Comparison of ENCODE assay signal across 8 mouse cellular contexts in genomic region chr6:83439781-83440180, GRCm38 (mm10). TPM values are rescaled to one million over a fixed set of nuclear protein-coding genes. Genes with fewer than 3 reads are reported as not detected.
DNase-seq lines count a peak whose midpoint lies in the region; ATAC-seq and TF ChIP-seq lines count a peak whose summit lies in the region.

No protein-coding gene starts in this region.

- no peak for TF ChIP-seq CTCF in lung, embryonic 14.5 days (IDR thresholded peaks at IDR 0.05; ENCODE audit: low read depth)
- no peak for TF ChIP-seq CTCF in stomach, postnatal 0 days (IDR thresholded peaks at IDR 0.05; ENCODE audit: low read depth)

- ATAC-seq in lung, embryonic 14.5 days (ENCODE audit: insufficient read depth): no peak
- no peak for ATAC-seq in hindbrain, embryonic 14.5 days (ENCODE audit: low FRiP score)
- ATAC-seq in limb, embryonic 15.5 days (ENCODE audit: insufficient number of reproducible peaks, low FRiP score, low TSS enrichment, low read depth): no peak
- ATAC-seq in stomach, postnatal 0 days (ENCODE audit: low FRiP score, low TSS enrichment): no peak

- H3K4me1 ChIP-seq in lung, embryonic 14.5 days (ENCODE audit: insufficient read depth): peaks cover 47% of the 10 kb centered on the region
- peaks cover 91% of the 10 kb centered on the region for H3K4me1 ChIP-seq in embryonic facial prominence, embryonic 10.5 days
- peaks cover 85% of the 10 kb centered on the region for H3K4me1 ChIP-seq in hindbrain, embryonic 14.5 days (replicated peaks; ENCODE audit: control insufficient read depth, insufficient read depth, low read length)
- peaks cover 75% of the 10 kb centered on the region for H3K4me1 ChIP-seq in limb, embryonic 15.5 days
- peaks cover 35% of the 10 kb centered on the region for H3K4me1 ChIP-seq in stomach, postnatal 0 days (replicated peaks; ENCODE audit: control insufficient read depth, insufficient read depth)

- no peaks in the 10 kb centered on the region for H3K9me3 ChIP-seq in lung, embryonic 14.5 days (ENCODE audit: low read depth, low read length)
- H3K9me3 ChIP-seq in embryonic facial prominence, embryonic 10.5 days: no peaks in the 10 kb centered on the region
- H3K9me3 ChIP-seq in hindbrain, embryonic 14.5 days (ENCODE audit: control insufficient read depth, low read length): no peaks in the 10 kb centered on the region
- H3K9me3 ChIP-seq in limb, embryonic 15.5 days: no peaks in the 10 kb centered on the region
- H3K9me3 ChIP-seq in stomach, postnatal 0 days (ENCODE audit: control insufficient read depth, low read length): no peaks in the 10 kb centered on the region

- H3K4me3 ChIP-seq in lung, embryonic 14.5 days (ENCODE audit: low read depth, low read length): peak overlapping the region; percentile 68
- H3K4me3 ChIP-seq in embryonic facial prominence, embryonic 10.5 days: peak overlapping the region; percentile 78
- peak overlapping the region; percentile 78 for H3K4me3 ChIP-seq in hindbrain, embryonic 14.5 days (replicated peaks; ENCODE audit: low read length)
- peak overlapping the region; percentile 80 for H3K4me3 ChIP-seq in limb, embryonic 15.5 days
- H3K4me3 ChIP-seq in stomach, postnatal 0 days (ENCODE audit: low read depth, low read length): peak overlapping the region; percentile 76

- H3K4me2 ChIP-seq in lung, embryonic 14.5 days: peak overlapping the region; percentile 88
- peak overlapping the region; percentile 79 for H3K4me2 ChIP-seq in hindbrain, embryonic 14.5 days (replicated peaks)
- peak overlapping the region; percentile 76 for H3K4me2 ChIP-seq in limb, embryonic 15.5 days
- peak overlapping the region; percentile 79 for H3K4me2 ChIP-seq in stomach, postnatal 0 days (replicated peaks; ENCODE audit: low read depth)

- H3K36me3 ChIP-seq in lung, embryonic 14.5 days (ENCODE audit: insufficient read depth): peaks cover 22% of the 10 kb centered on the region; the same call in 1 of the 2 replicates
- peaks cover 62% of the 10 kb centered on the region for H3K36me3 ChIP-seq in embryonic facial prominence, embryonic 10.5 days (replicated peaks)
- H3K36me3 ChIP-seq in hindbrain, embryonic 14.5 days (replicated peaks; ENCODE audit: control insufficient read depth, insufficient read depth): peaks cover 8% of the 10 kb centered on the region; the same call in 1 of the 2 replicates
- H3K36me3 ChIP-seq in limb, embryonic 15.5 days: 0 out of 2 replicates have a peak, but pooled peaks cover 4% of the 10 kb centered on the region
- no peaks in the 10 kb centered on the region; the same call in 1 of the 2 replicates for H3K36me3 ChIP-seq in stomach, postnatal 0 days (ENCODE audit: control insufficient read depth, insufficient read depth, low read length)

- H3K27ac ChIP-seq in lung, embryonic 14.5 days (ENCODE audit: low read depth): peak overlapping the region; percentile 12; the same call in 1 of the 2 replicates
- H3K27ac ChIP-seq in embryonic facial prominence, embryonic 10.5 days (replicated peaks): peak overlapping the region; percentile 91
- H3K27ac ChIP-seq in hindbrain, embryonic 14.5 days: peak overlapping the region; percentile 97
- H3K27ac ChIP-seq in limb, embryonic 15.5 days: peak overlapping the region; percentile 94
- H3K27ac ChIP-seq in stomach, postnatal 0 days (replicated peaks): peak overlapping the region; percentile 30; the same call in 1 of the 2 replicates

- no peak for TF ChIP-seq EP300 in stomach, postnatal 0 days (optimal IDR thresholded peaks at IDR 0.05)

- peak overlapping the region; percentile 71; the same call in 1 of the 2 replicates for H3K9ac ChIP-seq in lung, embryonic 14.5 days
- peak overlapping the region; percentile 82 for H3K9ac ChIP-seq in hindbrain, embryonic 14.5 days
- peak overlapping the region; percentile 82; the same call in 1 of the 2 replicates for H3K9ac ChIP-seq in limb, embryonic 15.5 days
- peak overlapping the region; percentile 83; the same call in 1 of the 2 replicates for H3K9ac ChIP-seq in stomach, postnatal 0 days (ENCODE audit: low read length)

- H3K27me3 ChIP-seq in lung, embryonic 14.5 days (ENCODE audit: insufficient read depth, low read length): no peaks in the 10 kb centered on the region
- no peaks in the 10 kb centered on the region for H3K27me3 ChIP-seq in embryonic facial prominence, embryonic 10.5 days (replicated peaks; ENCODE audit: low read depth, poor library complexity, severe bottlenecking)
- no peaks in the 10 kb centered on the region for H3K27me3 ChIP-seq in hindbrain, embryonic 14.5 days (ENCODE audit: control insufficient read depth, insufficient read depth, low read length)
- H3K27me3 ChIP-seq in limb, embryonic 15.5 days: no peaks in the 10 kb centered on the region
- H3K27me3 ChIP-seq in stomach, postnatal 0 days (ENCODE audit: control insufficient read depth, insufficient read depth, low read length): no peaks in the 10 kb centered on the region

- no peak for DNase-seq in lung, embryonic 14.5 days
- DNase-seq in lung, postnatal 14 days: no peak
- DNase-seq in embryonic facial prominence, embryonic 10.5 days (ENCODE audit: low spot score): no peak
- no peak for DNase-seq in hindbrain, embryonic 14.5 days (ENCODE audit: low spot score)
- no peak for DNase-seq in stomach, postnatal 0 days (ENCODE audit: low spot score)
- DNase-seq in urinary bladder, postnatal 14 days (ENCODE audit: low spot score): no peak
- DNase-seq in lung, postnatal 10 days: no peak

- WGBS in lung, embryonic 14.5 days: 56% methylated on average over 5 of the region's 5 CpGs
- WGBS in embryonic facial prominence, embryonic 10.5 days: 76% methylated on average over 5 of the region's 5 CpGs
- 54% methylated on average over 5 of the region's 5 CpGs for WGBS in hindbrain, embryonic 14.5 days
- 58% methylated on average over 5 of the region's 5 CpGs for WGBS in limb, embryonic 15.5 days
- 51% methylated on average over 5 of the region's 5 CpGs for WGBS in stomach, postnatal 0 days

RNA-seq across cellular contexts. Expression of gene Tet3, which starts 19.1 kb away (rescaled TPM):
- 34.4 and 36.9 TPM in 2 replicates for polyA plus RNA-seq in lung, embryonic 14.5 days (2014; fragmentation: Nextera tagmentation; extraction: Ambion mirVana)
- 45.1 and 50.0 TPM in 2 replicates for polyA plus RNA-seq in embryonic facial prominence, embryonic 10.5 days (2016; fragmentation: Nextera tagmentation; extraction: Ambion mirVana)
- 43.6 and 52.2 TPM in 2 replicates for polyA plus RNA-seq in hindbrain, embryonic 14.5 days (2014; fragmentation: Nextera tagmentation; extraction: Ambion mirVana)
- polyA plus RNA-seq in limb, embryonic 15.5 days (2015; fragmentation: Nextera tagmentation; extraction: Ambion mirVana): 57.1 and 59.5 TPM in 2 replicates
- polyA plus RNA-seq in stomach, postnatal 0 days (2015; fragmentation: Nextera tagmentation; extraction: Ambion mirVana): 21.4 and 22.7 TPM in 2 replicates

Comparison
In these comparisons a context has a peak if more than half of its experiments do, and no peak if none do; other contexts are left out.
1. H3K27ac ChIP-seq: peak in every context shown above with its lines; median percentile 97 in hindbrain, embryonic 14.5 days; 94 in limb, embryonic 15.5 days; 91 in embryonic facial prominence, embryonic 10.5 days; 30 in stomach, postnatal 0 days; 12 in lung, embryonic 14.5 days.